Mouse (Mus musculus) megakaryocyte, embryonic 14.5 days (primary cell): ENCODE data around the gene Antxr2. TPM values are rescaled to one million over a fixed set of nuclear protein-coding genes. Genes with fewer than 3 reads are reported as not detected.

ENCODE experiments used
- H3K27me3 ChIP-seq: replicated peaks from 2 replicates; pipeline ENCODE3; 2012; ENCODE audit warnings: inconsistent platforms
- H3K36me3 ChIP-seq: replicated peaks from 2 replicates; pipeline ENCODE3; 2012; ENCODE audit warnings: low read length, inconsistent platforms, mixed read lengths
- H3K4me1 ChIP-seq: 2 replicates; pipeline ENCODE4 v1.6.1; 2012; ENCODE audit warnings: inconsistent platforms
- H3K4me3 ChIP-seq: replicated peaks from 2 replicates; pipeline ENCODE3; 2012; ENCODE audit warnings: moderate library complexity, mild to moderate bottlenecking, inconsistent platforms
- H3K9me3 ChIP-seq: 2 replicates; pipeline ENCODE4 v1.6.1; 2012; ENCODE audit warnings: inconsistent platforms
- FLI1 ChIP-seq: IDR thresholded peaks from 2 replicates; pipeline ENCODE4 v1.6.1; 2012; ENCODE audit warnings: low read length, inconsistent platforms, mixed read lengths
- GATA1 ChIP-seq: IDR thresholded peaks from 3 replicates; pipeline ENCODE4 v1.6.1; 2012; ENCODE audit warnings: mixed read lengths, low read length, inconsistent platforms, borderline replicate concordance
- polyA plus RNA-seq: library from polyadenylated mRNA; stranded (reverse); fragments of >175 nt; gene quantifications from 2 replicates; pipeline ENCODE4 v1.2.3, GENCODE M21; 2012; ENCODE audit warnings: low replicate concordance; ENCODE audit not compliant: insufficient read depth

The Antxr2 gene
- polyA plus RNA-seq, 1 experiment = 0.83 TPM

- no peaks in the 10 kb centered on the region for H3K27me3 ChIP-seq
- no peaks in the 10 kb centered on the region for H3K36me3 ChIP-seq
- H3K4me1 ChIP-seq = no peaks in the 10 kb centered on the region
- 0 out of 2 replicates have a peak, but pooled peaks cover 6% of the 10 kb centered on the region for H3K9me3 ChIP-seq
- H3K4me3 ChIP-seq = no peak overlapping the region
- TF ChIP-seq FLI1 (no peak), GATA1 (no peak)
These were observed 183.5 kb downstream of the Antxr2 start for GRCm38 (mm10) chr5:97847204-97847895.

- no peak overlapping the region for H3K4me3 ChIP-seq
- no peak for TF ChIP-seq GATA1
- TF ChIP-seq FLI1 = no peak
These were observed 184.3 kb downstream of the Antxr2 start for GRCm38 (mm10) chr5:97846503-97846902.

GRCm38 (mm10) chr5:97842016-97842415 lies 188.8 kb downstream of the Antxr2 start:
- Histone ChIP-seq H3K36me3 (no peaks in the 10 kb centered on the region), H3K9me3 (no peaks in the 10 kb centered on the region), H3K27me3 (no peaks in the 10 kb centered on the region), H3K4me3 (no peak overlapping the region), H3K4me1 (no peaks in the 10 kb centered on the region)
- TF ChIP-seq GATA1 (no peak), FLI1 (no peak)

More at GRCm38 (mm10) chr5:97846503-97846902, 184.3 kb downstream of the Antxr2 start:
- Histone ChIP-seq H3K9me3 (0 out of 2 replicates have a peak, but pooled peaks cover 6% of the 10 kb centered on the region), H3K36me3 (no peaks in the 10 kb centered on the region), H3K4me1 (no peaks in the 10 kb centered on the region), H3K27me3 (no peaks in the 10 kb centered on the region)

- Histone ChIP-seq H3K27me3 (no peaks in the 10 kb centered on the region), H3K36me3 (no peaks in the 10 kb centered on the region), H3K9me3 (no peaks in the 10 kb centered on the region), H3K4me1 (no peaks in the 10 kb centered on the region), H3K4me3 (no peak overlapping the region)
- TF ChIP-seq FLI1 (no peak), GATA1 (no peak)
These were observed 190.9 kb downstream of the Antxr2 start for GRCm38 (mm10) chr5:97839924-97840279.

GRCm38 (mm10) chr5:97839271-97839923 lies 191.4 kb downstream of the Antxr2 start:
- H3K27me3 ChIP-seq = no peaks in the 10 kb centered on the region
- no peaks in the 10 kb centered on the region for H3K36me3 ChIP-seq
- no peaks in the 10 kb centered on the region for H3K4me1 ChIP-seq
- H3K9me3 ChIP-seq = no peaks in the 10 kb centered on the region
- TF ChIP-seq GATA1 (no peak), FLI1 (no peak)
- no peak overlapping the region for H3K4me3 ChIP-seq

GRCm38 (mm10) chr5:97837333-97837732 lies 193.5 kb downstream of the Antxr2 start:
- no peaks in the 10 kb centered on the region for H3K36me3 ChIP-seq
- TF ChIP-seq FLI1 = no peak
- no peak for TF ChIP-seq GATA1
- H3K4me3 ChIP-seq = no peak overlapping the region
- no peaks in the 10 kb centered on the region for H3K9me3 ChIP-seq
- H3K27me3 ChIP-seq = no peaks in the 10 kb centered on the region
- H3K4me1 ChIP-seq = no peaks in the 10 kb centered on the region

DNA sequence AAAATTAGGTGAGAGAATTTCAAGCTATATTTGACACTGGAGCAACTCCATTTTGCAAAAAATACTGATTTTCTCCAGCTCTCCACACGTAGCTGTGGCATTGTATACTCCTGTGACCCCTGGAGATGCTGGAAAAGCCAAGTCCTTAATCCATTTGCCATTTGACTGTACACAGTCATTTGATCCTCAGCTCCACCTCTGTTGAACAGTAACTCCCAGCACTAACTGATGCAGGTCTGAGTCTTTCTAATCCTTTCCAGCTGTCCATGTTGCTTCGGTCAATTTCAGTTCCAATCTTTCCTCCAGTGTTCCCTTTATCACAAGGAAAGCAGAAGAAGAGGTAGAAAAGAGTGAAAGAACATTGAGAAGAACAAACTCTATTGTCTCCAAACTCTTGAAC lies 195.4 kb downstream of the Antxr2 start:
- Histone ChIP-seq H3K4me1 (no peaks in the 10 kb centered on the region), H3K9me3 (no peaks in the 10 kb centered on the region), H3K36me3 (no peaks in the 10 kb centered on the region), H3K4me3 (no peak overlapping the region), H3K27me3 (no peaks in the 10 kb centered on the region)
- no peak for TF ChIP-seq FLI1
- TF ChIP-seq GATA1 = no peak

DNA sequence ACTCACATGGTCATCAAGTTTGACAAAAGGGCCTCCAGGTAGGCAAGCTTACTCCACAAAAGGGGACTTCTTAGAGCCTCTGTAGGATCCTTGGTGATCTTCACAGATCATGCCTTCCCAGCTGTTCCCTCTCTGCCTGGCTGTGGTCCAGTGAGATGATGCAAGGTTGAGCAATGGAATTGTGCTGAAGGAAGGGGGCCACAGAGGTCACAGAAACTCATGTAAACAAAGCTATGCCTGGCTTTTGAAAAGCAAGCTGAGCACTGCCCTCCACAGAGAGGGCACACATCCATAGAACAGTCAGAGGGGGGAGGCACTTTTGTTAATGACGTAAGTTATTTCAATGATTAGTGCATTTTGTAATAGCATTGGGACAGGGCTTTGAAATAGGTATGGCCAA lies 196.1 kb downstream of the Antxr2 start:
- TF ChIP-seq FLI1 = no peak
- no peak for TF ChIP-seq GATA1
- no peaks in the 10 kb centered on the region for H3K9me3 ChIP-seq
- H3K4me3 ChIP-seq = no peak overlapping the region
- H3K36me3 ChIP-seq = no peaks in the 10 kb centered on the region
- H3K4me1 ChIP-seq = no peaks in the 10 kb centered on the region
- H3K27me3 ChIP-seq = no peaks in the 10 kb centered on the region

Other genes with a start within 250 kb of the Antxr2 start
- gene Prdm8, start 136.2 kb upstream of the Antxr2 start, polyA plus RNA-seq = not detected in 2 replicates
- gene Fgf5, start 223.1 kb upstream of the Antxr2 start, polyA plus RNA-seq = not detected in 2 replicates